Mouse (Mus musculus): ENCODE data around the gene Trim71.

- TF ChIP-seq GATA1 (IDR thresholded peaks at IDR 0.05; ENCODE audit: borderline replicate concordance, low read length): no peak
- TF ChIP-seq FLI1 (IDR thresholded peaks at IDR 0.05; ENCODE audit: low read length): no peak
Measured at GRCm38 (mm10) chr9:114610266-114610665, 46.1 kb upstream of the Trim71 start.
